Mouse (Mus musculus): Measurements from ENCODE around the gene Kmt2c. TPM values are rescaled to one million over a fixed set of nuclear protein-coding genes. Genes with fewer than 3 reads are reported as not detected.

Kmt2c gene
- polyA plus RNA-seq, 1 experiment = 0.60 TPM

GRCm38 (mm10) chr5:25262266-25262665 lies 236.3 kb downstream of the Kmt2c start:
- Histone ChIP-seq H3K9me3 (ENCODE audit: control insufficient read depth, low read length) (no peaks in the 10 kb centered on the region), H3K36me3 (ENCODE audit: control insufficient read depth) (peaks cover 6% of the 10 kb centered on the region; the same call in 1 of the 2 replicates)
- TF ChIP-seq TAL1 (IDR thresholded peaks at IDR 0.05; ENCODE audit: low read length) (no peak), GATA1 (IDR thresholded peaks at IDR 0.05; ENCODE audit: low read length) (no peak)

GRCm38 (mm10) chr5:25261452-25261851 lies 237.1 kb downstream of the Kmt2c start:
- H3K36me3 ChIP-seq (ENCODE audit: control insufficient read depth) = peaks cover 4% of the 10 kb centered on the region; the same call in 1 of the 2 replicates
- TF ChIP-seq GATA1 (IDR thresholded peaks at IDR 0.05; ENCODE audit: low read length) = no peak
- no peak for TF ChIP-seq TAL1 (IDR thresholded peaks at IDR 0.05; ENCODE audit: low read length)
- H3K4me1 ChIP-seq (ENCODE audit: control insufficient read depth) = no peaks in the 10 kb centered on the region
- H3K27me3 ChIP-seq (ENCODE audit: control insufficient read depth) = no peaks in the 10 kb centered on the region
- no peak overlapping the region for H3K4me3 ChIP-seq (replicated peaks)
- no peaks in the 10 kb centered on the region for H3K9me3 ChIP-seq (ENCODE audit: control insufficient read depth, low read length)

More at GRCm38 (mm10) chr5:25262266-25262665, 236.3 kb downstream of the Kmt2c start:
- H3K4me3 ChIP-seq (replicated peaks) = no peak overlapping the region
- no peaks in the 10 kb centered on the region for H3K27me3 ChIP-seq (ENCODE audit: control insufficient read depth)
- no peaks in the 10 kb centered on the region for H3K4me1 ChIP-seq (ENCODE audit: control insufficient read depth)

GRCm38 (mm10) chr5:25256686-25257085 lies 241.9 kb downstream of the Kmt2c start:
- Histone ChIP-seq H3K9me3 (ENCODE audit: control insufficient read depth, low read length) (no peaks in the 10 kb centered on the region), H3K27me3 (ENCODE audit: control insufficient read depth) (no peaks in the 10 kb centered on the region), H3K36me3 (ENCODE audit: control insufficient read depth) (peaks cover 6% of the 10 kb centered on the region; the same call in 1 of the 2 replicates), H3K4me1 (ENCODE audit: control insufficient read depth) (no peaks in the 10 kb centered on the region), H3K4me3 (replicated peaks) (no peak overlapping the region)
- no peak for TF ChIP-seq TAL1 (IDR thresholded peaks at IDR 0.05; ENCODE audit: low read length)
- no peak for TF ChIP-seq GATA1 (IDR thresholded peaks at IDR 0.05; ENCODE audit: low read length)

- Histone ChIP-seq H3K27me3 (ENCODE audit: control insufficient read depth) (no peaks in the 10 kb centered on the region), H3K4me3 (replicated peaks) (no peak overlapping the region), H3K4me1 (ENCODE audit: control insufficient read depth) (no peaks in the 10 kb centered on the region), H3K9me3 (ENCODE audit: control insufficient read depth, low read length) (no peaks in the 10 kb centered on the region), H3K36me3 (ENCODE audit: control insufficient read depth) (peaks cover 6% of the 10 kb centered on the region; the same call in 1 of the 2 replicates)
- TF ChIP-seq TAL1 (IDR thresholded peaks at IDR 0.05; ENCODE audit: low read length) (no peak), GATA1 (IDR thresholded peaks at IDR 0.05; ENCODE audit: low read length) (no peak)
These were observed 244.1 kb downstream of the Kmt2c start for GRCm38 (mm10) chr5:25254491-25254890.

- Histone ChIP-seq H3K27me3 (ENCODE audit: control insufficient read depth) (no peaks in the 10 kb centered on the region), H3K36me3 (ENCODE audit: control insufficient read depth) (peaks cover 6% of the 10 kb centered on the region; the same call in 1 of the 2 replicates), H3K4me3 (replicated peaks) (no peak overlapping the region), H3K9me3 (ENCODE audit: control insufficient read depth, low read length) (no peaks in the 10 kb centered on the region), H3K4me1 (ENCODE audit: control insufficient read depth) (no peaks in the 10 kb centered on the region)
- TF ChIP-seq TAL1 (IDR thresholded peaks at IDR 0.05; ENCODE audit: low read length) = no peak
- TF ChIP-seq GATA1 (IDR thresholded peaks at IDR 0.05; ENCODE audit: low read length) = no peak
These were observed 245.6 kb downstream of the Kmt2c start for GRCm38 (mm10) chr5:25252825-25253544.

GRCm38 (mm10) chr5:25252423-25252822 lies 246.2 kb downstream of the Kmt2c start:
- Histone ChIP-seq H3K4me1 (ENCODE audit: control insufficient read depth) (no peaks in the 10 kb centered on the region), H3K9me3 (ENCODE audit: control insufficient read depth, low read length) (no peaks in the 10 kb centered on the region), H3K27me3 (ENCODE audit: control insufficient read depth) (no peaks in the 10 kb centered on the region), H3K36me3 (ENCODE audit: control insufficient read depth) (peaks cover 6% of the 10 kb centered on the region; the same call in 1 of the 2 replicates), H3K4me3 (replicated peaks) (no peak overlapping the region)
- TF ChIP-seq GATA1 (IDR thresholded peaks at IDR 0.05; ENCODE audit: low read length) = no peak
- no peak for TF ChIP-seq TAL1 (IDR thresholded peaks at IDR 0.05; ENCODE audit: low read length)

- TF ChIP-seq TAL1 (IDR thresholded peaks at IDR 0.05; ENCODE audit: low read length) (no peak), GATA1 (IDR thresholded peaks at IDR 0.05; ENCODE audit: low read length) (no peak)
- Histone ChIP-seq H3K9me3 (ENCODE audit: control insufficient read depth, low read length) (no peaks in the 10 kb centered on the region), H3K27me3 (ENCODE audit: control insufficient read depth) (no peaks in the 10 kb centered on the region), H3K4me1 (ENCODE audit: control insufficient read depth) (no peaks in the 10 kb centered on the region), H3K4me3 (replicated peaks) (no peak overlapping the region), H3K36me3 (ENCODE audit: control insufficient read depth) (peaks cover 1% of the 10 kb centered on the region; the same call in 1 of the 2 replicates)
These were observed 251.5 kb downstream of the Kmt2c start for GRCm38 (mm10) chr5:25247036-25247435.

- Histone ChIP-seq H3K36me3 (ENCODE audit: control insufficient read depth) (no peaks in the 10 kb centered on the region), H3K27me3 (ENCODE audit: control insufficient read depth) (no peaks in the 10 kb centered on the region), H3K4me3 (replicated peaks) (no peak overlapping the region), H3K4me1 (ENCODE audit: control insufficient read depth) (no peaks in the 10 kb centered on the region), H3K9me3 (ENCODE audit: control insufficient read depth, low read length) (no peaks in the 10 kb centered on the region)
- TF ChIP-seq TAL1 (IDR thresholded peaks at IDR 0.05; ENCODE audit: low read length) = no peak
- TF ChIP-seq GATA1 (IDR thresholded peaks at IDR 0.05; ENCODE audit: low read length) = no peak
These were observed 252.1 kb downstream of the Kmt2c start for GRCm38 (mm10) chr5:25246473-25246865.

- Histone ChIP-seq H3K27me3 (ENCODE audit: control insufficient read depth) (no peaks in the 10 kb centered on the region), H3K9me3 (ENCODE audit: control insufficient read depth, low read length) (no peaks in the 10 kb centered on the region), H3K4me1 (ENCODE audit: control insufficient read depth) (no peaks in the 10 kb centered on the region), H3K4me3 (replicated peaks) (no peak overlapping the region), H3K36me3 (ENCODE audit: control insufficient read depth) (no peaks in the 10 kb centered on the region)
- TF ChIP-seq GATA1 (IDR thresholded peaks at IDR 0.05; ENCODE audit: low read length) = no peak
- no peak for TF ChIP-seq TAL1 (IDR thresholded peaks at IDR 0.05; ENCODE audit: low read length)
These were observed 252.6 kb downstream of the Kmt2c start for GRCm38 (mm10) chr5:25245806-25246472.
